Mouse (Mus musculus) midbrain, embryonic 13.5 days (tissue): ENCODE measurements around the gene Rab7b. TPM values are rescaled to one million over a fixed set of nuclear protein-coding genes. Genes with fewer than 3 reads are reported as not detected.

Experiments used
- ATAC-seq: fragments of 200-750 bp; cut with Nextera tagmentation; 2 replicates; pipeline ENCODE4 v1.8.0; 2017; ENCODE audit warnings: mild to moderate bottlenecking, moderate TSS enrichment, moderate library complexity
- H3K27ac ChIP-seq: fragments of 300-500 bp; sonication (generic); 2 replicates; pipeline ENCODE4 v1.5.1; 2015; ENCODE audit warnings: inconsistent platforms, mild to moderate bottlenecking, moderate library complexity
- H3K27me3 ChIP-seq: fragments of 300-500 bp; sonication (generic); 2 replicates; pipeline ENCODE4 v1.6.1; 2015; ENCODE audit warnings: mild to moderate bottlenecking, inconsistent platforms
- H3K36me3 ChIP-seq: fragments of 300-500 bp; sonication (generic); 2 replicates; pipeline ENCODE4 v1.6.1; 2015; ENCODE audit warnings: mild to moderate bottlenecking, inconsistent platforms
- H3K4me1 ChIP-seq: fragments of 300-500 bp; sonication (generic); replicated peaks from 2 replicates; pipeline ENCODE4 v1.6.1; 2015; ENCODE audit warnings: inconsistent platforms
- H3K4me2 ChIP-seq: fragments of 300-500 bp; sonication (generic); replicated peaks from 2 replicates; pipeline ENCODE4 v1.6.1; 2015; ENCODE audit warnings: moderate library complexity, mild to moderate bottlenecking, inconsistent platforms
- H3K4me3 ChIP-seq: fragments of 300-500 bp; sonication (generic); replicated peaks from 2 replicates; pipeline ENCODE4 v1.5.1; 2015; ENCODE audit warnings: mild to moderate bottlenecking, inconsistent platforms
- H3K9ac ChIP-seq: fragments of 300-500 bp; sonication (generic); replicated peaks from 2 replicates; pipeline ENCODE4 v1.6.1; 2015; ENCODE audit warnings: mild to moderate bottlenecking, inconsistent platforms
- H3K9me3 ChIP-seq: fragments of 300-500 bp; sonication (generic); 2 replicates; pipeline ENCODE4 v1.6.1; 2016; ENCODE audit warnings: mild to moderate bottlenecking, inconsistent platforms
- WGBS: fragments of 180-500 bp; shearing (Covaris S2); methylation state at CpG from one replicate; pipeline ENCODE4 v1.1.7; 2015; 5-methylcytosine and 5-hydroxymethylcytosine counted together
- polyA plus RNA-seq: library from polyadenylated mRNA; unstranded; fragments of >200 nt; fragmentation: Nextera tagmentation; extraction: Ambion mirVana; gene quantifications from 2 replicates; pipeline ENCODE4 v1.2.1, GENCODE M21; 2015

Rab7b gene
- polyA plus RNA-seq, 1 experiment from 2014 or later, result 1.1 TPM

GRCm38 (mm10) chr1:131700447-131700846 lies 12.0 kb downstream of the Rab7b start:
- Histone ChIP-seq H3K4me1 (no peaks in the 10 kb centered on the region), H3K9me3 (no peaks in the 10 kb centered on the region), H3K27me3 (no peaks in the 10 kb centered on the region), H3K4me3 (no peak overlapping the region), H3K4me2 (no peak overlapping the region), H3K36me3 (no peaks in the 10 kb centered on the region), H3K9ac (no peak overlapping the region), H3K27ac (no peak overlapping the region)
- WGBS, result 73% methylated on average over 5 of the region's 5 CpGs
- no peak for ATAC-seq

DNA sequence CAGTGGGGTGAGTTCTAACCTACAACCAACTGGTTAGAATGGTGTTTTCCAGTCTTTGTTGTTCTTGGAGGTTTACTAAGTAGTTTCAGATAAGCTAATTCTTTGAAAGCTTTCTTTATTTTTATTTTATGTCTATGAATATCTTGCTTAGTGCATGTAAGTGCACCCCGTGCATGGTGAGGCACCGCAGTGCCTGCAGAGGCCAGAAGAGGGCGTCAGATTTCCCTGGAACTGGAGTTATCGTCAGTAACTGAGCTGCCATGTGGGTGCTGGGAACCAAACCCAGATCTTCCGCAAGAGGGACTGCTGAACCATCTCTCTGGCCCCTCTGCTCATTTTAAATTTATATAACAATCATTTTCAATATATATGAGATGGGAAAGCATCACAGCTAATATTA lies 12.9 kb downstream of the Rab7b start:
- Histone ChIP-seq H3K27ac (no peak overlapping the region), H3K9me3 (no peaks in the 10 kb centered on the region), H3K9ac (no peak overlapping the region), H3K4me3 (no peak overlapping the region), H3K36me3 (no peaks in the 10 kb centered on the region), H3K4me2 (no peak overlapping the region), H3K4me1 (no peaks in the 10 kb centered on the region), H3K27me3 (no peaks in the 10 kb centered on the region)
- no peak for ATAC-seq
- WGBS, result 83% methylated on average over 5 of the region's 5 CpGs

DNA sequence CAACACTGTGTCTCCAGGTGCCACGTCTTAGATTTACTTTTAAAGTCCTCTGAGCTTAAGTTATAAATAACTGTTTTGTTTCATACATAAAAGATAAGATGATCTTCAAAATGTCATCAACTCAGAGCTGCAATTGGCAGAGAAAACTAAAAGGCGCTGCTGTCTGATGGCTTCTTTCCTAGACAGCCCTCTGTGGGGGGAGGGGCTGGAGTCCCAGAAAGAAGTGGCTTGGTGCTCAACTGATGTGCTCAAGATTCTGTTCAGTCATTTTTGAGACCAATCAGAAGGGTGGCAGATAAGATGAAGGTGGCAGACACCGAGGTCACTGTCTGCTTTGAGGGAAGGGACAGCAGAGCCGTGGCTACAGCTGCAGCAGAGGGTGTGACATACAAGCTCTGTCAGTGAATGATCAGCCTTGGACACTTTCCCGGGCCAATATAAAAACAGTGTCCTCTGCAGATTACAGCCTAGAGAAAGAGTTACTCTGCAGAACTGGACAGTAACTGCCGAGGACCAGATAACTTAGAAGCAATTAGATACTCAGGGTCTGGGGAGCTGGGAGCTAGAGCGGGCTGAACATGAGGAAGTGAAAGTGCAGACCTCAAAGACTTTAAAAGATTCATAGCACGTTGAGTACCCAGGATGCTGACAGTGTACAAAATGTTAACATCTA lies 13.7 kb downstream of the Rab7b start:
- 84% methylated on average over 8 of the region's 8 CpGs for WGBS

DNA sequence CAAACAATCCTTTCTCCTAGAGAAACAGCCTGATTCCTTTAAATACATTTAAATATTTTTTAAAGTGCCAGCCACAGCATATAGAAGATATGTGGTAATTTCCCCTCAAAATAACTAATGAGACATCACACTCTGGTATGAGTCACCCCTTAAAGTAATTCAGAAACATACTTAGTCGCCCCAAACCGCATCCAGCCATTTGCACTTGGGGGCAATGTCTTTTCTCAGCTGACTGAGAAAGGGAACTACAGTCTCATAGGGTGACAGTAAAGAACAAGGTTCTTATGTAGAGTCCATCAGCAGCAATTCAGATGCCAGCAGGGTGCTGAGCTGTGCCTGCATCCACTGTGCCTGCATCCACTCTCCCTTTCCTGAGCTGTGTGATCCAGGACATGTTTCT lies 15.0 kb downstream of the Rab7b start:
- WGBS, result 86% methylated on average over 2 of the region's 2 CpGs

More for the DNA sequence above, 13.7 kb downstream of the Rab7b start:
- no peaks in the 10 kb centered on the region for H3K36me3 ChIP-seq
- H3K9me3 ChIP-seq, result no peaks in the 10 kb centered on the region
- H3K27ac ChIP-seq, result no peak overlapping the region
- no peak overlapping the region for H3K4me3 ChIP-seq
- H3K9ac ChIP-seq, result no peak overlapping the region
- no peak overlapping the region for H3K4me2 ChIP-seq
- no peaks in the 10 kb centered on the region for H3K4me1 ChIP-seq
- H3K27me3 ChIP-seq, result no peaks in the 10 kb centered on the region
- ATAC-seq, result no peak

DNA sequence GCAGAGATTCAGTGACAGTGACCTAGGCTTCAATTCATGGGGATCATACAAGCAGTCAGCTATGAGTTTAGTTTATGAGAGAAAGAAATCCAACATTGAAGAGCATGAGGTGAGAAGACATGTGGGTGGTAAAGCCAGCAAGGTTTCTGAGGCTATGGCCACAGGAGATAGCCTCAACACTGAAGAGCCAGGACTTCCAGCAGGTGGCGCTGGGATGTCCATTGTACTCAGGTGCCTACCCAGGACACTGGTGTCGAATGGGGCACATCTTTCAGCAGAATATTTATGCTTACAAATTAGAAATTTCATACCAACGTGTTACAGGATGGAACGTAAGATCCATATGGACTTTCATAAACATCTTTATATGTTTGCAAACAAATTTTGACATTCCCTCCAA lies 19.8 kb downstream of the Rab7b start:
- Histone ChIP-seq H3K4me3 (no peak overlapping the region), H3K27ac (no peak overlapping the region), H3K4me2 (no peak overlapping the region), H3K9ac (no peak overlapping the region), H3K36me3 (no peaks in the 10 kb centered on the region), H3K9me3 (no peaks in the 10 kb centered on the region), H3K27me3 (no peaks in the 10 kb centered on the region), H3K4me1 (no peaks in the 10 kb centered on the region)
- 25% methylated on average over 4 of the region's 4 CpGs for WGBS
- ATAC-seq, result no peak

More for the DNA sequence above, 15.0 kb downstream of the Rab7b start:
- H3K4me3 ChIP-seq, result no peak overlapping the region
- H3K4me2 ChIP-seq, result no peak overlapping the region
- no peak for ATAC-seq
- no peaks in the 10 kb centered on the region for H3K9me3 ChIP-seq
- no peak overlapping the region for H3K9ac ChIP-seq
- no peaks in the 10 kb centered on the region for H3K36me3 ChIP-seq
- H3K4me1 ChIP-seq, result no peaks in the 10 kb centered on the region
- no peak overlapping the region for H3K27ac ChIP-seq
- H3K27me3 ChIP-seq, result no peaks in the 10 kb centered on the region

DNA sequence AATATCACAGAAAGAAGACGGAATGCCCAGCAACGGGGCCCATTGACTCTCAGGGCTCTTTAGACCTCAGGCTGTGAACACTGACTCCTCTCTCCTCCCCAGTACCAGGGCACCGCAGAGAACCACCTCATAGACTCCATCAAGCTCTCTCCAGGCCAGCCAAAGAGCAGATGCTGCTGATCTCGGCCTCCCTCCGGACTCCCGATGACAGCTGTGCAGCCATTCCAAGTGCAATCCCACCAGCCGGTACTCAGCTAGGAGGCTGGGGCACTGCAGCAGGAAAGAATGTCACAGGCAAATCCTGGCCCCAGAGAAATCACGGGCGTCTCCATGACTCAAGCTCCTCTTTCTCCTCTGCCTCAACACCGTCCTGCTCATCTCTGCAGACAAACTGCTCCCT lies 23.0 kb downstream of the Rab7b start:
- H3K4me1 ChIP-seq, result no peaks in the 10 kb centered on the region
- H3K27me3 ChIP-seq, result no peaks in the 10 kb centered on the region
- ATAC-seq, result no peak
- no peaks in the 10 kb centered on the region for H3K9me3 ChIP-seq
- no peak overlapping the region for H3K4me2 ChIP-seq
- WGBS, result 82% methylated on average over 10 of the region's 10 CpGs
- no peak overlapping the region for H3K9ac ChIP-seq
- no peak overlapping the region for H3K27ac ChIP-seq
- H3K4me3 ChIP-seq, result no peak overlapping the region
- H3K36me3 ChIP-seq, result no peaks in the 10 kb centered on the region

DNA sequence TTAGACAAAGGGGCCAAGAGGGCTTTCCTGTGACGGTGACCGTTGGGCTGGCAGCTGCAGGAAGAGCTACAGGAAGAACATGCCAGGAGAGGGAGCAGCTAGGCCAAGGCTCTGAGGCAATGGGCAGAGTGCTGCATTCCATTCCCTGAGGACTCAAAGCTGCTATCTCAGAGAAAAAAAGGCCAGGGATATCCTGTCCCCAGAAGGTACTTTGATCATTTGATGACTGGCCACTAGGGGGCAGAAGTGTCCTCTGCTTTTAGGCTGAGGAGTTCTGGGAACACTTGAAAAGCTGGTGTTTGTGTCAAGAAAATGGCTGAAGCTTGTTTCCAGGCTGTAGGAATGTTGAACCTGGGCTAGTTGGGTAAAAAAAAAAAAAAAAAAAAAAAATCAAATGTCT lies 23.9 kb downstream of the Rab7b start:
- Histone ChIP-seq H3K36me3 (no peaks in the 10 kb centered on the region), H3K27ac (no peak overlapping the region), H3K4me3 (no peak overlapping the region), H3K27me3 (no peaks in the 10 kb centered on the region), H3K4me1 (no peaks in the 10 kb centered on the region), H3K9ac (no peak overlapping the region), H3K9me3 (no peaks in the 10 kb centered on the region), H3K4me2 (no peak overlapping the region)
- peak; percentile 38; the same call in 1 of the 2 replicates for ATAC-seq
- WGBS, result 30% methylated on average over 2 of the region's 2 CpGs

DNA sequence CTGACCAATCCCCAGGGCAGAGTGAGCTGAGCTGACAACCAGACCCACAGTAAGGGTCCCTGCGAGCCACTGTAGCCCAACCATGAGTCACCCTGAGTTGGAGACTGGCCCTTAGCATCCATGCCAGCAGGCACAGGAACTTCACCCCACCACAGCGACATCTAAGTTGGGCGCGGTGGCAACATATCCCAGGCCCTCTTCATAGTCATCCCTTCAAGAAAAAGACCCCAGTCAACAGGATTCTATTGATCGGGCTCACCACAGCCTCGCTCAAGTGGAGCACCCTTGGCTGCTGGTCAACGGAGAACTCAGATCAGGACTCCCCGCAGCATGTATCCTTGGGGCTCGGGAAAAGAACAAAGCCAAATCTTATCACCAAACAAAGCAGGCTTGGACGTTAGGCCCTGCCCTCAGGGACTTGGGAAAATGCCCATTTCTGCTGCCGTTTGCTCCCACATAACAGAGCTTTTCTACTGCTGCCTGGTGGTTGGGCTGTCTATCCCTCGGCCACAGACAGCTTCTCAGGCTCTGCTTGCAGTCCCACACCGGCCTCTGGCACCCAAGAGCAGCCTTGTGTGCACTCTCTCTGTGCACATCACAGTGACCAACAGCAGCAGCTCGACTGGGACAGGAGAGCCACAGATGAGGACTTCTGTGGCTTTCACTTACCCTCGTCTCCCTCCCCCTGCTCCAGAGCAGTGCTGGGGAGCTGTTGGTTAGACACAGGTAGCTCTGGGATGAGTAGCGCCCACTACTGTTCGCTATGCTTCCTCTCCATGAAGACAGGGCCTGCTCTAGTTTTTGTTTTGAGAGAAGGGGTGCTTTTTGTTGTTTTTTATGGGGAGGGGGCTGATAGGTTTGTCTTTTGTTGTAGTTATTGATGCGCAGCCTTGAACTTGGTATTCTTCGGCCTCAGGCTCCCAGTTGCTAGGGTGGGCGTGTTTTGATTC lies 26.2 kb downstream of the Rab7b start:
- no peaks in the 10 kb centered on the region for H3K4me1 ChIP-seq
- ATAC-seq, result no peak
- no peaks in the 10 kb centered on the region for H3K36me3 ChIP-seq
- H3K4me3 ChIP-seq, result no peak overlapping the region
- no peaks in the 10 kb centered on the region for H3K27me3 ChIP-seq
- H3K27ac ChIP-seq, result no peak overlapping the region
- no peak overlapping the region for H3K4me2 ChIP-seq
- no peaks in the 10 kb centered on the region for H3K9me3 ChIP-seq
- WGBS, result 67% methylated on average over 20 of the region's 20 CpGs
- no peak overlapping the region for H3K9ac ChIP-seq

- Histone ChIP-seq H3K9me3 (no peaks in the 10 kb centered on the region), H3K27me3 (no peaks in the 10 kb centered on the region), H3K9ac (no peak overlapping the region), H3K4me2 (no peak overlapping the region), H3K4me3 (no peak overlapping the region), H3K27ac (no peak overlapping the region), H3K36me3 (no peaks in the 10 kb centered on the region), H3K4me1 (peaks cover 9% of the 10 kb centered on the region)
- no peak for ATAC-seq
- WGBS, result 59% methylated on average over 16 of the region's 16 CpGs
These were observed 30.6 kb downstream of the Rab7b start for GRCm38 (mm10) chr1:131718952-131719694.

- ATAC-seq, result no peak
- Histone ChIP-seq H3K4me1 (peaks cover 9% of the 10 kb centered on the region), H3K9me3 (no peaks in the 10 kb centered on the region), H3K4me2 (no peak overlapping the region), H3K36me3 (no peaks in the 10 kb centered on the region), H3K9ac (no peak overlapping the region), H3K27ac (no peak overlapping the region), H3K4me3 (no peak overlapping the region), H3K27me3 (no peaks in the 10 kb centered on the region)
- 93% methylated on average over 3 of the region's 3 CpGs for WGBS
These were observed 33.5 kb downstream of the Rab7b start for GRCm38 (mm10) chr1:131721989-131722388.

GRCm38 (mm10) chr1:131723549-131723948 lies 35.1 kb downstream of the Rab7b start:
- no peaks in the 10 kb centered on the region for H3K27me3 ChIP-seq
- peak; percentile 48; the same call in 1 of the 2 replicates for ATAC-seq
- WGBS, result 32% methylated on average over 4 of the region's 4 CpGs
- H3K4me3 ChIP-seq, result no peak overlapping the region
- no peak overlapping the region for H3K27ac ChIP-seq
- H3K9me3 ChIP-seq, result no peaks in the 10 kb centered on the region
- no peak overlapping the region for H3K9ac ChIP-seq
- peaks cover 9% of the 10 kb centered on the region for H3K4me1 ChIP-seq
- no peaks in the 10 kb centered on the region for H3K36me3 ChIP-seq
- H3K4me2 ChIP-seq, result no peak overlapping the region

DNA sequence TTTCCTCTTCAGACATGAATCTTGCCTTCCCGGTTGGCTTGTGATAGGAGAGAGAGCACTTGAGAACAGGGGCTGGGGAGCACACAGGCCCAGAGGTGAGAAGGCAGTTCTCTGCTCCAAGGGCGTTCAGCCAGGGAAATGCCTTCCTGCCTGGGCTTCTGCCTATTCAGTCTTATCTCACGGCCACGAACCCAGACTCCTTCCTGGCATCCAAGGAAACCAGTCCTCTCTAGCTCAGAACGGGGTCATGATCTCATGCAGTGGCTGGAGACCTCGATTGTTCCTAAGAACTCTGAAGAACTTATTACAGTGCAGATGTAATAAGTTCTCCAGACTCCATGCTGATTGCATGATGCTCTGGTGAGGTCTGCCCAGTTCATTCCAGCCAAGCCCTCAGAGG lies 38.1 kb downstream of the Rab7b start:
- Histone ChIP-seq H3K4me2 (no peak overlapping the region), H3K27me3 (no peaks in the 10 kb centered on the region), H3K9ac (no peak overlapping the region), H3K4me3 (no peak overlapping the region), H3K4me1 (peaks cover 9% of the 10 kb centered on the region), H3K27ac (no peak overlapping the region), H3K36me3 (no peaks in the 10 kb centered on the region), H3K9me3 (no peaks in the 10 kb centered on the region)
- WGBS, result 81% methylated on average over 6 of the region's 6 CpGs
- no peak for ATAC-seq
